Mouse (Mus musculus) brain, embryonic 14.5 days (tissue): ENCODE results near the gene Jtb.

Source experiments
- CTCF ChIP-seq: fragments of 200-500 bp; IDR thresholded peaks from 2 replicates; pipeline ENCODE4 v1.5.1; 2012; ENCODE audit warnings: inconsistent platforms, mild to moderate bottlenecking, moderate library complexity, borderline replicate concordance; ENCODE audit not compliant: insufficient read depth, insufficient read length; ENCODE audit errors: extremely low read depth
- POLR2A ChIP-seq: fragments of 200-500 bp; IDR thresholded peaks from 2 replicates; pipeline ENCODE4 v1.6.1; 2012; ENCODE audit warnings: mild to moderate bottlenecking, inconsistent platforms, borderline replicate concordance; ENCODE audit not compliant: poor library complexity, insufficient read depth, insufficient read length, severe bottlenecking; ENCODE audit errors: extremely low read depth

- TF ChIP-seq POLR2A (no peak), CTCF (no peak)
Measured at GRCm38 (mm10) chr3:90211475-90212398, 19.7 kb upstream of the Jtb start.
